8 mouse cellular contexts compared by ENCODE assay signal in genomic region chr4:46553864-46554263, GRCm38 (mm10). TPM values are rescaled to one million over a fixed set of nuclear protein-coding genes. Genes with fewer than 3 reads are reported as not detected.
A peak's percentile ranks its signal among the peaks of the same experiment; 100 is the strongest.
DNase-seq lines count a peak whose midpoint lies in the region; ATAC-seq lines count a peak whose summit lies in the region.

No protein-coding gene starts in this region.

- peak; percentile 47 for DNase-seq in adrenal gland, adult 8-10 months
- peak; percentile 34 for DNase-seq in heart, postnatal 4 days
- DNase-seq in lung, adult 18-20 months = peak; percentile 86 to 92
- DNase-seq in testis, postnatal 10 days (ENCODE audit: low spot score) = peak; percentile 67
- DNase-seq in left cerebral cortex, postnatal 25 days (ENCODE audit: low spot score in 2 of 2) = no peak
- DNase-seq in gastrocnemius, postnatal 36 days = no peak
- DNase-seq in layer of hippocampus, adult 11-12 months (ENCODE audit: low spot score) = no peak

- intact Hi-C loops in left cerebral cortex, postnatal 25 days (cut with DNase I) = no loop called here
- intact Hi-C loops in gastrocnemius, postnatal 36 days (cut with DNase I) = no loop called here

- peak; percentile 20 for ATAC-seq in CD4-positive, CD25-positive, alpha-beta regulatory T cell, adult 4 months

RNA-seq across cellular contexts. Expression of gene Trim14, which starts 17.9 kb away (rescaled TPM):
- polyA plus RNA-seq in CD4-positive, CD25-positive, alpha-beta regulatory T cell, adult 4 months (2017; shearing (Covaris generic)) = 10 to 100 TPM; 33.2 to 35.8 TPM
- 10 to 100 TPM in 2 of 4 experiments, 1 to 10 TPM in 2; 5.1 to 12.2 (median 8.2) TPM for total RNA-seq in adrenal gland, adult 8-10 months (2022)
- 1 to 10 TPM in 1 of 2 experiments, under 1 TPM in 1; 0.76 to 1.3 TPM for total RNA-seq in heart, postnatal 4 days (2021)
- 1 to 10 TPM in 1 of 2 experiments, under 1 TPM in 1; 0.76 to 1.4 TPM for total RNA-seq in left cerebral cortex, postnatal 25 days (2021)
- under 1 TPM; 0.36 to 0.37 TPM for total RNA-seq in gastrocnemius, postnatal 36 days (2021)

RNA-seq across cellular contexts. Expression of gene Coro2a, which starts 48.1 kb away (rescaled TPM):
- 100 to 1,000 TPM; 104 to 110 TPM for polyA plus RNA-seq in CD4-positive, CD25-positive, alpha-beta regulatory T cell, adult 4 months (2017; shearing (Covaris generic))
- 1 to 10 TPM; 2.7 to 6.3 (median 5.1) TPM for total RNA-seq in adrenal gland, adult 8-10 months (2022)
- under 1 TPM; 0.25 to 0.48 TPM for total RNA-seq in heart, postnatal 4 days (2021)
- total RNA-seq in left cerebral cortex, postnatal 25 days (2021) = 10 to 100 TPM; 26.2 to 29.7 TPM
- under 1 TPM; 0.05 to 0.42 TPM for total RNA-seq in gastrocnemius, postnatal 36 days (2021)

Comparison
In these comparisons a context has a peak if more than half of its experiments do, and no peak if none do; other contexts are left out.
1. DNase-seq: peak in adrenal gland, adult 8-10 months (single experiment), heart, postnatal 4 days (single experiment), lung, adult 18-20 months (2 of 2) and testis, postnatal 10 days (single experiment); none in left cerebral cortex, postnatal 25 days (0 of 2), gastrocnemius, postnatal 36 days (0 of 2) and layer of hippocampus, adult 11-12 months (single experiment).